Mouse (Mus musculus) intestine, embryonic 14.5 days (tissue): ENCODE measurements at regions not wholly inside any gene's neighbourhood (a gene's known extent, or its start where the extent isn't known, plus 50 kb on each side); places are given as distances from the start of the nearest gene placed in this dataset.

Source experiments
- ATAC-seq: fragments of 200-750 bp; cut with Nextera tagmentation; replicated peaks from 2 replicates; pipeline ENCODE4 v1.8.0; 2017; ENCODE audit warnings: low read depth, moderate number of reproducible peaks, moderate TSS enrichment, moderate library complexity; ENCODE audit not compliant: low FRiP score, low TSS enrichment
- DNase-seq: peaks from one replicate; pipeline ENCODE4 v3.0.0-alpha.2; 2018; ENCODE audit warnings: low spot score
- H3K27ac ChIP-seq: fragments of 300-500 bp; sonication (generic); 2 replicates; pipeline ENCODE4 v1.5.1; 2014; ENCODE audit warnings: low read depth, mild to moderate bottlenecking, control low read depth
- H3K27me3 ChIP-seq: fragments of 300-500 bp; sonication (generic); replicated peaks from 2 replicates; pipeline ENCODE4 v1.6.1; 2014; ENCODE audit warnings: low read length, control low read depth; ENCODE audit not compliant: control insufficient read depth, insufficient read depth
- H3K36me3 ChIP-seq: fragments of 300-500 bp; sonication (generic); 2 replicates; pipeline ENCODE4 v1.6.1; 2014; ENCODE audit warnings: low read length, control low read depth; ENCODE audit not compliant: control insufficient read depth, insufficient read depth
- H3K4me1 ChIP-seq: fragments of 300-500 bp; sonication (generic); replicated peaks from 2 replicates; pipeline ENCODE4 v1.6.1; 2014; ENCODE audit warnings: low read length, control low read depth, mixed read lengths; ENCODE audit not compliant: control insufficient read depth, insufficient read depth
- H3K4me2 ChIP-seq: fragments of 300-500 bp; sonication (generic); 2 replicates; pipeline ENCODE4 v1.6.1; 2014; ENCODE audit warnings: low read length
- H3K4me3 ChIP-seq: fragments of 300-500 bp; sonication (generic); 2 replicates; pipeline ENCODE4 v1.5.1; 2014; ENCODE audit warnings: low read depth, low read length, control low read depth, mixed read lengths
- H3K9ac ChIP-seq: fragments of 300-500 bp; sonication (generic); 2 replicates; pipeline ENCODE4 v1.6.1; 2014; ENCODE audit warnings: mild to moderate bottlenecking, low read length
- H3K9me3 ChIP-seq: fragments of 300-500 bp; sonication (generic); 2 replicates; pipeline ENCODE4 v1.6.1; 2016; ENCODE audit warnings: low read length, control low read depth; ENCODE audit not compliant: control insufficient read depth
- WGBS: fragments of 180-500 bp; shearing (Covaris S2); extraction: QIAGEN DNeasy Blood & Tissue Kit; methylation state at CpG from one replicate; pipeline ENCODE4 v1.1.7; 2014; 5-methylcytosine and 5-hydroxymethylcytosine counted together

- H3K9me3 ChIP-seq: no peaks in the 10 kb centered on the region
- H3K4me2 ChIP-seq: no peak overlapping the region
- no peak overlapping the region for H3K9ac ChIP-seq
- ATAC-seq: no peak
- no peak overlapping the region for H3K4me3 ChIP-seq
- no peaks in the 10 kb centered on the region for H3K27me3 ChIP-seq
- no peak overlapping the region for H3K27ac ChIP-seq
- no peaks in the 10 kb centered on the region for H3K4me1 ChIP-seq
- 79% methylated on average over 1 of the region's 1 CpGs for WGBS
- DNase-seq: no peak
- no peaks in the 10 kb centered on the region for H3K36me3 ChIP-seq
Measured at GRCm38 (mm10) chr3:9373896-9374295, 236.0 kb downstream of the Zfp704 start.

DNA sequence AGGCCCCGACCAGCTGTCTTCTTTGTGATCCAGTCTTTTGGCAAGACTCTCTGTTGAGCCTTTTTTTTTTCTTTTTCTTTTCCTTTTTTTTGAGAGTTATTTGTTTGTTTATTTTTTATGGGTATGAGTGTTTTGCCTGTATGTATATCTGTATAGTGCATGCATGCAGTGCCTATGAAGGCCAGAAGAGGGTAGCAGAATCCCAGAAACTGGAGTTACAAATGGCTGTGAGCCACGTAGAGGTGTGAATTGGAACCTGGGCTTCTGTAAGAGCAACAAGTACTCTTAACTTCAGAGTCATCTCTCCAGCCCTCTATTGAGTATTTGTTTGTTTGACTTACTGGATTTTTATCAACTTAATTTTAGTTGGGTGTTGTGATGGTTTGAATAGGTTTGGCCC lies 239.8 kb downstream of the Zfp704 start:
- Histone ChIP-seq H3K4me3 (no peak overlapping the region), H3K9ac (no peak overlapping the region), H3K27ac (no peak overlapping the region), H3K4me2 (no peak overlapping the region), H3K4me1 (no peaks in the 10 kb centered on the region), H3K27me3 (no peaks in the 10 kb centered on the region), H3K9me3 (no peaks in the 10 kb centered on the region), H3K36me3 (no peaks in the 10 kb centered on the region)
- ATAC-seq: no peak
- no peak for DNase-seq
- 82% methylated on average over 2 of the region's 2 CpGs for WGBS

DNA sequence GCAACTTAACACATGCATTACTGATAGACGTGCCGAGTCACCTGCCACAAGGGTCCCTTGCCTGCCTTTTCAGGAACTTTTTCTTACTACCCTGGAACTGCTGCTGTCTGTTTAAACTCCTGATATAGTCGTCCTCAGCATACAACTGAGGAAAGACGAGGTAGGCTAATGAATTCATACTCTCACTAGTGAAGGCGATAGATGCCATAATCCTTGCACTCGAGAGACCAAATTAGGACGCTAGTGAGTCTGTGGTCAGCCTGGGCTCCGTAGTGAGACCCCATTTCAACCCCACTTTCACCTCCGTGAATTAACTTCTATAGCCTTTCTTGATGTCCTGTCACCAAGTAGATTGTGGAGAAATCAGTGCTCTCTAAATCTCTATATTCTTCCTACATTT lies 244.1 kb downstream of the Zfp704 start:
- ATAC-seq (no peak), DNase-seq (no peak)
- Histone ChIP-seq H3K9ac (no peak overlapping the region), H3K27me3 (no peaks in the 10 kb centered on the region), H3K9me3 (no peaks in the 10 kb centered on the region), H3K27ac (no peak overlapping the region), H3K4me3 (no peak overlapping the region), H3K4me1 (no peaks in the 10 kb centered on the region), H3K4me2 (no peak overlapping the region), H3K36me3 (no peaks in the 10 kb centered on the region)
- 81% methylated on average over 9 of the region's 9 CpGs for whole genome bisulfite sequencing

GRCm38 (mm10) chr3:9359186-9359585 lies 250.7 kb downstream of the Zfp704 start:
- 93% methylated on average over 8 of the region's 8 CpGs for WGBS
- no peak overlapping the region for H3K4me2 ChIP-seq
- ATAC-seq (no peak), DNase-seq (peak; percentile 32)
- no peak overlapping the region for H3K4me3 ChIP-seq
- no peak overlapping the region for H3K27ac ChIP-seq
- no peaks in the 10 kb centered on the region for H3K9me3 ChIP-seq
- no peaks in the 10 kb centered on the region for H3K27me3 ChIP-seq
- no peak overlapping the region for H3K9ac ChIP-seq
- H3K36me3 ChIP-seq: no peaks in the 10 kb centered on the region
- H3K4me1 ChIP-seq: no peaks in the 10 kb centered on the region

- 46% methylated on average over 12 of the region's 12 CpGs for WGBS
- Histone ChIP-seq H3K9ac (no peak overlapping the region), H3K9me3 (no peaks in the 10 kb centered on the region), H3K36me3 (no peaks in the 10 kb centered on the region), H3K4me3 (no peak overlapping the region), H3K27ac (no peak overlapping the region), H3K4me2 (no peak overlapping the region), H3K27me3 (no peaks in the 10 kb centered on the region), H3K4me1 (no peaks in the 10 kb centered on the region)
- DNase-seq (peak; percentile 49), ATAC-seq (no peak)
Measured at GRCm38 (mm10) chr3:9358111-9358510, 251.8 kb downstream of the Zfp704 start.

- ATAC-seq: no peak
- no peak overlapping the region for H3K27ac ChIP-seq
- H3K9me3 ChIP-seq: no peaks in the 10 kb centered on the region
- no peaks in the 10 kb centered on the region for H3K27me3 ChIP-seq
- H3K4me2 ChIP-seq: no peak overlapping the region
- 89% methylated on average over 2 of the region's 2 CpGs for WGBS
- no peak overlapping the region for H3K4me3 ChIP-seq
- H3K4me1 ChIP-seq: no peaks in the 10 kb centered on the region
- DNase-seq: peak; percentile 38
- no peaks in the 10 kb centered on the region for H3K36me3 ChIP-seq
- no peak overlapping the region for H3K9ac ChIP-seq
Measured at GRCm38 (mm10) chr3:9357639-9358038, 252.2 kb downstream of the Zfp704 start.

GRCm38 (mm10) chr3:9355875-9356274 lies 254.0 kb downstream of the Zfp704 start:
- H3K4me3 ChIP-seq: no peak overlapping the region
- no peaks in the 10 kb centered on the region for H3K27me3 ChIP-seq
- DNase-seq (peak; percentile 41), ATAC-seq (no peak)
- H3K4me1 ChIP-seq: no peaks in the 10 kb centered on the region
- 56% methylated on average over 4 of the region's 4 CpGs for WGBS
- H3K9me3 ChIP-seq: no peaks in the 10 kb centered on the region
- no peak overlapping the region for H3K9ac ChIP-seq
- no peaks in the 10 kb centered on the region for H3K36me3 ChIP-seq
- no peak overlapping the region for H3K4me2 ChIP-seq
- no peak overlapping the region for H3K27ac ChIP-seq

- 66% methylated on average over 11 of the region's 11 CpGs for WGBS
- H3K4me2 ChIP-seq: no peak overlapping the region
Measured at GRCm38 (mm10) chr3:9354756-9355155, 255.1 kb downstream of the Zfp704 start.

GRCm38 (mm10) chr3:9352251-9352650 lies 257.6 kb downstream of the Zfp704 start:
- Histone ChIP-seq H3K4me3 (no peak overlapping the region), H3K9ac (no peak overlapping the region), H3K9me3 (no peaks in the 10 kb centered on the region), H3K4me2 (no peak overlapping the region), H3K27me3 (no peaks in the 10 kb centered on the region; the same call in 1 of the 2 replicates), H3K36me3 (no peaks in the 10 kb centered on the region), H3K27ac (no peak overlapping the region), H3K4me1 (peaks cover 5% of the 10 kb centered on the region)
- WGBS: 56% methylated on average over 7 of the region's 7 CpGs
- no peak for ATAC-seq
- no peak for DNase-seq

More at GRCm38 (mm10) chr3:9354756-9355155, 255.1 kb downstream of the Zfp704 start:
- no peak overlapping the region for H3K4me3 ChIP-seq
- H3K4me1 ChIP-seq: no peaks in the 10 kb centered on the region
- no peaks in the 10 kb centered on the region for H3K27me3 ChIP-seq
- no peaks in the 10 kb centered on the region for H3K9me3 ChIP-seq
- ATAC-seq: no peak
- no peak overlapping the region for H3K9ac ChIP-seq
- no peaks in the 10 kb centered on the region for H3K36me3 ChIP-seq
- peak; percentile 18 for DNase-seq
- H3K27ac ChIP-seq: no peak overlapping the region
